Mouse (Mus musculus) embryonic fibroblast, embryonic 13.5 days (primary cell): ENCODE data around the gene Ptpn6.

Experiments used
- CTCF ChIP-seq: IDR thresholded peaks from 2 replicates; pipeline ENCODE4 v1.5.1; 2011; ENCODE audit warnings: mild to moderate bottlenecking, control low read depth, low read length, moderate library complexity, borderline replicate concordance; ENCODE audit not compliant: insufficient read depth
- POLR2A ChIP-seq: IDR thresholded peaks from 2 replicates; pipeline ENCODE4 v1.6.1; 2011; ENCODE audit warnings: low read depth, mild to moderate bottlenecking, control low read depth, low read length, moderate library complexity

GRCm38 (mm10) chr6:124770511-124770910, 32.0 kb upstream of the Ptpn6 start:
- no peak for TF ChIP-seq POLR2A
- no peak for TF ChIP-seq CTCF
